Mouse (Mus musculus) kidney, postnatal 36 days (tissue): ENCODE measurements at regions not wholly inside any gene's neighbourhood (a gene's known extent, or its start where the extent isn't known, plus 50 kb on each side); places are given as distances from the start of the nearest gene placed in this dataset.

Experiments used
- DNase-seq, 2 experiments: peaks; one replicate each; pipeline ENCODE4 v3.0.0; 2021 to 2022; ENCODE audit warnings: mixed read lengths in 2 of 2

- no peak for DNase-seq
These were observed 73.4 kb upstream of the Tmem18 start for GRCm38 (mm10) chr12:30510861-30511260.

- DNase-seq, result no peak
These were observed 100.9 kb upstream of the Tmem18 start for GRCm38 (mm10) chr12:30483370-30483769.

DNA sequence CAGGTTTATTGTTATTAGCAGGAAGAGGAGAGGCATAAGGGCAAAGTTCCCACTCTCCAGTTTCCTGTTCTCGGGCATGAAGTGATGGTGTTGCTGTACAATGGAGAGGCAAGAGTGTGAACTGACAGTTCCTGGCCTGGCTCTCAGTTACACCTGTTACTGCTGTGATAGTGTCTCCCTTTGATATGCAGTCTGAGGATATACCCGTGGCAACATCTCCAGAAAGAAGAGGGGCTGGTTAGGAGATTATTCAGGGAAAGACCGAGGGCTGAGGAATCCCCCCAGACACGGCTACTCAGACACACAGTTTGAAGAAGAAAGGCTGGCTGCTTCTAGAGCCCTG is 100.3 kb upstream of the Sntg2 start:
- no peak for DNase-seq

DNA sequence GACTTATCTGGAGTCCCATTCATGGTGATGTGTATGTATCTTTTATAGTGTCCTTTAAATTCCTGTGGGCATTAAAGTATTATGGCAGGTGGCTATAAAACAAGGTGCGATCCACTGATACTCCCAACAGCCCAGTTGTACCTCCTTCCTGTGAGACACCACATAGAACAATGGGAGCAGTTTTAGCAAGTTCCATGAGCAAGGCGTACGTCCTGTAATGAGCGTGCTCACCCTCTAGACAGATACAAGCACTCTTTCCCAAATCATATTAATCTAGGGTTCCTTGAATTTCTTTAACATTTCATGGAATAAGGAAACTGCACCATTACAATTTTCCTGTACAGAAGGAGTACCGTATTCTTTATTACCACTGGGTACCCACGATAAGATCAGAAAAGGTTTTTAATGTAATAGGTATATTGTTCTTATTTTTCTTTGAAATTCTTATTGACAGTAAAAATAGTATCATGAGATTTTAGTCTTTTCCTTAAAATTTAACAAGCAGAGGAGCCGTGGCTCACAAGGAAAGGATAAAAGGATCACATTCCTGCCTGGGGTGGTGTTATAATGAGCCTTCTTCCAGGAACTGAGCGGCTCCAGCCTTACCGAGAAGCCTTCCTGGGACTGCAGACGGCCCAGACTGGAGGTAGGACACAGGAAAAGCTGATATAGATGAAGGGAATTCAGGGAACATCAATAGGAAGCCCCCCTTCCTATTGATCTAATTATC is 99.7 kb upstream of the Sntg2 start:
- no peak for DNase-seq

GRCm38 (mm10) chr12:30467186-30467585 is 94.0 kb upstream of the Sntg2 start:
- no peak for DNase-seq

DNA sequence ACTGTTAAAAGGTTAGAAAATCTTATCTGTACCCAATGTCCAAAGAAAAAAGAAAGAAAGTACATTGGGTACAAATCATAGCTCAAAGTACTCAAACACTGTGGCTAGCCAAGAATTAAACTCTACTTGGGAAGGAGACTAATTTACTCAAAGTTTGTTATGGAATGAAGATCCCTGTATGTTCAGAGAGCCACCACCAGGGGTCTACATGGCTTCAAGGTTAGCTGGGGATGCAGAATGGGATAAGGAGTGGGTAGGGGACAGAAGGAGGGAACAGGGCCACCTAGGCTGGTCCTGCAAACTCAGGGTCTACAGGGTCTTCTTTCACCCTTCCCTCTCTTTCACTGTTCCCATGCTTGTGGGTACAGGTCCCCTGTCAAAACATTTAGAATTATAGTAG is 77.4 kb upstream of the Sntg2 start:
- peak in 1 of 2 experiments; percentile 17 for DNase-seq

DNA sequence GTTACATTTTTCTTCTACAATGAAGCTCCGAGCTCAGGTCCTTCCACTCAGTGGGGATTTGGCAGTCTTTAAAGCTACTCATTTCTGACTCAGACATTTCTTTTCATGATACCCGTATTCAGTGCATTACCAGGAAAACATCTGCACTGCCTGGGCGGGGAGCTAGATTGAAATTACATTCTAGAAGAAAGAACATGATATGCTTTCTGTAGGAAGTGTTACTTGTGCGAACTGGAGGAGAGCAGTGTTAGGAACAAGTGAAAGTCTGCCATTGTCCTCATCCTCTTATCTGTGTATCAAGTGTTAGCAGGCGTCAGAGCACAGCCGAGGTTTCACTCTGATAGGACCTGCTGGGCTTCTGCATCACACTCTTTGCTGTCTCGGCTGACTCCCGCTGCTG is 61.7 kb upstream of the Sntg2 start:
- DNase-seq, result no peak

- peak; percentile 32 to 47 for DNase-seq
These were observed 59.7 kb upstream of the Sntg2 start for GRCm38 (mm10) chr12:30432861-30433260.

GRCm38 (mm10) chr12:30430641-30431040 is 57.5 kb upstream of the Sntg2 start:
- DNase-seq, result no peak

DNA sequence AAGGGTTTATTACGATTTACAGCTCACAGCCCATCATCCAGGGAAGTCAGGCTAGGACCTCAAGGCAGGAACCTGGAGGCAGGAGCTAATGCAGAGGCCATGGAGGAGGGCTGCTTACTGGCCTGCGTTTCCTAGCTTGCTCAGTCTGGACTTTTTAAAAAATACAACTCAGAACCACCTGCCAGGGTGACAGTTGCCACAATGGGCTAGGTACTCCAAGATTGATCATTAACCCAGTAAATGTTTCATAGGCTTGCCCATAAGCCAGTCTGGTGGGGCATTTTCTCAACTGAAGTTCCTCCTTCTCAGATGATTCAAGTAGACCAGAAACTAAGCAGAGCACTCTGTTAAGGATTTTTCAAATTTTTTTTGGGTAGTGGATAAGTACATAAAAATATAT is 52.1 kb upstream of the Sntg2 start:
- peak; percentile 36 to 65 for DNase-seq
